Mouse (Mus musculus): ENCODE data around the gene Dnaaf2. TPM values are rescaled to one million over a fixed set of nuclear protein-coding genes. Genes with fewer than 3 reads are reported as not detected.

Dnaaf2 gene
- polyA plus RNA-seq, 1 experiment: 5.5 TPM

- TF ChIP-seq GATA1 (IDR thresholded peaks at IDR 0.05; ENCODE audit: low read length): no peak
Measured at GRCm38 (mm10) chr12:69156436-69156835, 41.8 kb downstream of the Dnaaf2 start.

- no peak for TF ChIP-seq GATA1 (IDR thresholded peaks at IDR 0.05; ENCODE audit: low read length)
Measured at GRCm38 (mm10) chr12:69155923-69156322, 42.3 kb downstream of the Dnaaf2 start.

DNA sequence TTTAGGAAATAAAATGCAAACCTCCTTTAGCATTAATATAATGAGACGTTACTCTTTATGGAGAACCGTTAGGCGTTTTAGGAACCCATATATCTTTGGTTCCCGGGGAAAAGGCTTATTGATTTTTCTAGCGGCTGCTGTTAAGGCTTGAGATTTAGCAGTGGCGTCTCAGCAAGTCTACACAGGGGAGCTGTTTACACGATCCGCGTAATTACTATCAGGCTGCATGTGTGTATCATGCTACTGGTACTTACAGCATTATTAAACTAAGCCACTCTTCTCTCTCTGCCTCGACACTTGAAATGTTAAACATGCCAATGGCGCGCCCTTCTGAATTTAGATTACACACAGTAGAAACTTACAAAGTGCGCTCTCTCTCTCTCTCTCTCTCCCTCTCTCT, 48.2 kb downstream of the Dnaaf2 start:
- TF ChIP-seq GATA1 (IDR thresholded peaks at IDR 0.05; ENCODE audit: low read length): no peak

DNA sequence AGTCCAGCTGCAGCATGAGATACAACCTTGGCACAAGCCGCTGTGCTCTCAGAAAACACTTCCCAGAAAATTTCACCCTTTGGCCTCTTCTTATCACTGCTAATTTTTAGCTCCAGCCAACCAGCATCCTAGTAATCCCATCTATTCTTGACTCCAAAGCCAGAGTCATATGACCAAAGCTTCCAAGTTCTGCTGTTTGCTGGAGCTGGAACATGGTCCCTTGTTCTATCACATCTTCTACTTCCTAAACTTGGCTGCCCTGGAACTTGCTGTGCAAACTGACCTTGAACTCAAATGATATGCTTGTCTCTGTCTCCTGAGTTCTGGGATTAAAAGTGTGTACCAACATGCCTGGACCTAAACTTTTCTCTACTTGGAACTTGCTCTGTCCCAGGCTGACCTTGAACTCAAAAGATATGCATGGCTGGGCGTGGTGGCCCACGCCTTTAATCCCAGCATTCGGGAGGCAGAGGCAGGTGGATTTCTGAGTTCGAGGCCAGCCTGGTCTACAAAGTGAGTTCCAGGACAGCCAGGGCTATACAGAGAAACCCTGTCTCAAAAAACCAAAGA, 51.0 kb downstream of the Dnaaf2 start:
- TF ChIP-seq GATA1 (IDR thresholded peaks at IDR 0.05; ENCODE audit: low read length): no peak

DNA sequence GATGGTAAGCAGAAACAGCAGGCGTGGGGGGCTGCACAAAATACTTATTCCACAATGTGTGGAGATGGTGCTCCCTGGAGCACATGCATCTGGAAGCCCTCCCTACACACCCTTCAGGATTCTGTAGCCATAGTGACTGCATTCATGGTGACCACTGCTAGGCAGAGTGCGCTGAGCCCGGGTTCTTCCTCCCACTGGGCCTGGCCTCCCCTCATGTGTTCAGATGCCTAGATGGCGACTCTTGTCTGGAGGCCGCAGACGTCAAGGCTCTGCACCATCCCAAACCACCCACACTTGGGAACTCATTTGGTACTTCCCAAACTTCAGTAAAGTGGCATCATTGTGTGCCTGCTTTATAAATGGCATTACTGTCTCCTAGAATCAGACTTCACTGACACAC, 54.8 kb downstream of the Dnaaf2 start:
- TF ChIP-seq GATA1 (IDR thresholded peaks at IDR 0.05; ENCODE audit: low read length): no peak

DNA sequence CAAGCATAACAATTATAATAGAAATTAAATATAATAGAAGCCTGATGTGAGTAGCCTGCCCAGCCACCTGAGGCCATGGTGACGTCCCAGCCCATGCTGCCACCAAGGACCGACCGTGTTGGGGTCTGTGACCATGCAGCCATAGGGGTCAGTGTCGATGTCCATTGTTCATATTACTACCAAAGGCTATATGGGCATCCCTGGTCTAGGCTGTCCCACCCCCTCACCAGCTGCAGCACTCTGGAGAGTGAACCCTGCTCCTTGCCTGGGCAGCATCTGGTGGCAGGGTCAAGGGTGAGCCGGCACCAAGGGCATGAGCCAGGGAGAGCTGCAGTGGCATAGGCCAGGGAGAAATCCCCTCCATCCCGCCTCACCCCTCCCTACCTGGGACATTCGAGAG, 58.4 kb downstream of the Dnaaf2 start:
- no peak for TF ChIP-seq GATA1 (IDR thresholded peaks at IDR 0.05; ENCODE audit: low read length)

DNA sequence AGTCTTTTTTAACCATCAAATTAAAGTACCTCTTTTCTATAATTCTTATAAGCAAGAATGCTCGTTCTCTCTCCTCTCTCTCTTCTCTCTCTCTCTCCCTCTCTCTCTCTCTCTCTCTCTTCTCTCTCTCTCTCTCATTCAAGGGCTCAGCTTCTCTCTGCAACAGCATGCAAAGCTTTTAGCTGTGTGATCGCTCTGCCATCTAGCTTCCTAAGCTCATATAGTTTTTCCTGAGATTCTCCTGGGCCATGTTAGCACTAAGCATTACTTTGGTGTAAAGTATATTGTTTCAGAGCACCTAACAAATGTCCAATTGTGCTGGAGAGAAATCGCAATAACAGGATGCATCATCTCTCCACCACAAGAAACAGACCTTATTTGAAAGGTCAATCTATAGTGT, 59.0 kb downstream of the Dnaaf2 start:
- no peak for TF ChIP-seq GATA1 (IDR thresholded peaks at IDR 0.05; ENCODE audit: low read length)

Other genes with a start within 250 kb of the Dnaaf2 start
- gene Rps29, start 39.2 kb downstream of the Dnaaf2 start, polyA plus RNA-seq (2012): 135 and 2,984 TPM in 2 replicates
- gene Lrr1, start 29.6 kb downstream of the Dnaaf2 start, polyA plus RNA-seq (2012): 43.0 and 59.9 TPM in 2 replicates
- 49.0 and 65.9 TPM in 2 replicates for gene Rpl36al, start 14.3 kb downstream of the Dnaaf2 start, polyA plus RNA-seq (2012)
- gene Mgat2, start 14.3 kb downstream of the Dnaaf2 start, polyA plus RNA-seq (2012): 42.5 and 49.3 TPM in 2 replicates
- gene Gm49383, start 1.3 kb downstream of the Dnaaf2 start, polyA plus RNA-seq (2012): 54.7 and 78.8 TPM in 2 replicates
- gene Gm49384, start 5.8 kb upstream of the Dnaaf2 start, polyA plus RNA-seq (2012): not detected in 2 replicates
- 11.1 TPM in 2 replicates for gene Pole2, start 29.8 kb upstream of the Dnaaf2 start, polyA plus RNA-seq (2012)
- gene Klhdc1, start 42.7 kb upstream of the Dnaaf2 start, polyA plus RNA-seq (2012): 9.0 and 10.8 TPM in 2 replicates
- 29.6 and 38.1 TPM in 2 replicates for gene Klhdc2, start 98.3 kb upstream of the Dnaaf2 start, polyA plus RNA-seq (2012)
- gene Nemf, start 158.7 kb upstream of the Dnaaf2 start, polyA plus RNA-seq (2012): 1.3 and 2.1 TPM in 2 replicates
- gene Arf6, start 173.7 kb upstream of the Dnaaf2 start, polyA plus RNA-seq (2012): 237 and 265 TPM in 2 replicates
- 1.5 and 1.7 TPM in 2 replicates for gene Gm9887, start 174.0 kb upstream of the Dnaaf2 start, polyA plus RNA-seq (2012)